Mouse (Mus musculus): ENCODE data around the gene Ccser1. TPM values are rescaled to one million over a fixed set of nuclear protein-coding genes. Genes with fewer than 3 reads are reported as not detected.

Ccser1 gene
- polyA plus RNA-seq, 1 experiment: 12.7 TPM

DNA sequence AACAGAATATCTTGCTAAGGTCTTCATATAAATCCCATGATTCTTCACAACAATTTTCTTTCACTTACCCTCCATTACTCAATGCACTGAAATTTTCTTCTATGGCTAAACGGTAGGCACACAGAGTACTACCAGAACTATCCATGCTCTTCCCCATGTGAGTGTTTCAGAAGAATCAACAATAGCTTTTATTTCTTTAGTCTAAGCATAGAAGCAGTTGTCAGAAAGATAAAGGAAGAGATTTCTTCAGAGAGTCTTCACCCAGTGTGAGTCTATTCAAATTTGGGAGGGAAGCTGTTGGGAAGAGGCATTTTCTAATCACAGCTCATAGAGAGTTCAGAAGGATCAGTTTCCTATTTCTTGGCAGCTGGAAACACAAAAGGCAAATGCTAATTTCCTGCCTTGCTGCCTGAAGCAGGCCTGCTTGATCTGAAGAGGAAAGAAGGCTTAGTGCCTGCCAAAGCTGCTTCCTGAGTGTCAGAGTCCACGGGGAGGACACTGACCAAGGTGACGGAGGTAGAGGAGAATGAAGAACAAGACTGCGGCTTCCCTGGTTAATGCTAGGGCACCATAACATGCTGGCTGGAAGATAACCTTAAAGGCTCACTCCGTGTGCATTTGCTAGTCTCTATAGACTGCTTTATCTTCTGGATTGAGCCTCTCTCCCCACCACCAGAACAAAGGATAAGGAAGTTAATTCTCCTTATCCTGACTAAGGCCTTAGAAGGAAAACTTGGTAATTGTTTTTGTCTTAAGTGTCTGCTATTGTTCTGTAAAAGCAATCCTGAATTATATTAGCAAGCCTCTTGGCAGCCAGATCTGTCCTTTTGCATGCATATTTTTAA lies 251.0 kb downstream of the Ccser1 start:
- 16% methylated on average over 5 of the region's 5 CpGs for whole genome bisulfite sequencing
- no peak for TF ChIP-seq POLR2A (IDR thresholded peaks at IDR 0.05; ENCODE audit: borderline replicate concordance, insufficient read depth, low read length)
- no peak for TF ChIP-seq CTCF (IDR thresholded peaks at IDR 0.05; ENCODE audit: borderline replicate concordance, insufficient read depth, low read depth, low read length)
- Histone ChIP-seq H3K4me1 (ENCODE audit: control insufficient read depth, insufficient read depth, low read length) (peaks cover 11% of the 10 kb centered on the region), H3K27ac (ENCODE audit: insufficient read depth, low read length) (peak overlapping the region; percentile 67; the same call in 1 of the 2 replicates), H3K4me3 (replicated peaks; ENCODE audit: insufficient read depth, low read depth, low read length) (no peak overlapping the region), H3K27me3 (ENCODE audit: control insufficient read depth, insufficient read depth, low read length) (no peaks in the 10 kb centered on the region)
- DNase-seq: peak; percentile 22 to 45

DNA sequence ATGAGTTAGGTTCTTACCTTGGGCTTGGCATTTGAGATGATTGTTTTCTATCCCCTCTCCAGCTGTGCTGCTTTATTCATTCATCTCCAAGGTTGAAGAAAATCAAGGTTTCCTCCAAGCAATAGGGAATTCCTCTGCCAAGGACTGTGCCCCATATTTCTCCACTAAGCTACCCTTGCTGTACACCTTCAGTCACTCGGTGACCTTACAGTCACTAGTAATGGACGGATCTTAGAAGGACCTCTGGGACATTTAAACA lies 251.5 kb downstream of the Ccser1 start:
- TF ChIP-seq CTCF (IDR thresholded peaks at IDR 0.05; ENCODE audit: borderline replicate concordance, insufficient read depth, low read depth, low read length): no peak
- no peak for TF ChIP-seq POLR2A (IDR thresholded peaks at IDR 0.05; ENCODE audit: borderline replicate concordance, insufficient read depth, low read length)
- no peak for DNase-seq
- Histone ChIP-seq H3K4me1 (ENCODE audit: control insufficient read depth, insufficient read depth, low read length) (peaks cover 11% of the 10 kb centered on the region), H3K27ac (ENCODE audit: insufficient read depth, low read length) (no peak overlapping the region), H3K4me3 (replicated peaks; ENCODE audit: insufficient read depth, low read depth, low read length) (no peak overlapping the region), H3K27me3 (ENCODE audit: control insufficient read depth, insufficient read depth, low read length) (no peaks in the 10 kb centered on the region)
- WGBS: 64% methylated on average over 2 of the region's 2 CpGs

DNA sequence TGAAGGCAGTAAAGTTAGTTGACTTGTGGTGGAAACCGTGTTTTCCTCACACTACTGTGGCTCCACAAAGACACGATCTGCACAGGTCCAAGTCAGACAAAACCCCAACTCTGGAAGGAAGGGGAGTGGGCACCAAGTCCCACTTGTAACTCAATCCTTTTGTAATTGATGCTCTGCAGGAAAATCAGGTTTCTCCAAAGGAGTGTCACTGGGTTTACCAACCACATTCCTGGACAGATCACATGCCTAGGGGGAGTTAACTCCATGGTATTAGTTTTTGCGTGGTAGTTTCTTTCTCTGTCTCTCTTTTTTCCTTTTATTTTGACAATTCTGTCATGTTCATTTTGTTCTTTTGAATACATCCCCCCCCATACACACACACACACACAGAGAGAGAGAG lies 252.0 kb downstream of the Ccser1 start:
- Histone ChIP-seq H3K4me1 (ENCODE audit: control insufficient read depth, insufficient read depth, low read length) (peaks cover 11% of the 10 kb centered on the region), H3K27ac (ENCODE audit: insufficient read depth, low read length) (no peak overlapping the region), H3K4me3 (replicated peaks; ENCODE audit: insufficient read depth, low read depth, low read length) (no peak overlapping the region), H3K27me3 (ENCODE audit: control insufficient read depth, insufficient read depth, low read length) (no peaks in the 10 kb centered on the region)
- TF ChIP-seq CTCF (IDR thresholded peaks at IDR 0.05; ENCODE audit: borderline replicate concordance, insufficient read depth, low read depth, low read length) (no peak), POLR2A (IDR thresholded peaks at IDR 0.05; ENCODE audit: borderline replicate concordance, insufficient read depth, low read length) (no peak)
- no peak for DNase-seq
- 61% methylated on average over 3 of the region's 3 CpGs for WGBS

- 70% methylated on average over 3 of the region's 3 CpGs for WGBS
- Histone ChIP-seq H3K27ac (ENCODE audit: insufficient read depth, low read length) (no peak overlapping the region), H3K27me3 (ENCODE audit: control insufficient read depth, insufficient read depth, low read length) (no peaks in the 10 kb centered on the region), H3K4me3 (replicated peaks; ENCODE audit: insufficient read depth, low read depth, low read length) (no peak overlapping the region), H3K4me1 (ENCODE audit: control insufficient read depth, insufficient read depth, low read length) (peaks cover 11% of the 10 kb centered on the region)
- no peak for DNase-seq
- TF ChIP-seq POLR2A (IDR thresholded peaks at IDR 0.05; ENCODE audit: borderline replicate concordance, insufficient read depth, low read length) (no peak), CTCF (IDR thresholded peaks at IDR 0.05; ENCODE audit: borderline replicate concordance, insufficient read depth, low read depth, low read length) (no peak)
These were observed 252.6 kb downstream of the Ccser1 start for GRCm38 (mm10) chr6:61432703-61433102.

GRCm38 (mm10) chr6:61438165-61438564 lies 258.0 kb downstream of the Ccser1 start:
- no peak overlapping the region for H3K4me3 ChIP-seq (replicated peaks; ENCODE audit: insufficient read depth, low read depth, low read length)
- H3K4me1 ChIP-seq (ENCODE audit: control insufficient read depth, insufficient read depth, low read length): no peaks in the 10 kb centered on the region
- TF ChIP-seq POLR2A (IDR thresholded peaks at IDR 0.05; ENCODE audit: borderline replicate concordance, insufficient read depth, low read length) (no peak), CTCF (IDR thresholded peaks at IDR 0.05; ENCODE audit: borderline replicate concordance, insufficient read depth, low read depth, low read length) (no peak)
- DNase-seq: no peak
- H3K27ac ChIP-seq (ENCODE audit: insufficient read depth, low read length): no peak overlapping the region
- H3K27me3 ChIP-seq (ENCODE audit: control insufficient read depth, insufficient read depth, low read length): no peaks in the 10 kb centered on the region

DNA sequence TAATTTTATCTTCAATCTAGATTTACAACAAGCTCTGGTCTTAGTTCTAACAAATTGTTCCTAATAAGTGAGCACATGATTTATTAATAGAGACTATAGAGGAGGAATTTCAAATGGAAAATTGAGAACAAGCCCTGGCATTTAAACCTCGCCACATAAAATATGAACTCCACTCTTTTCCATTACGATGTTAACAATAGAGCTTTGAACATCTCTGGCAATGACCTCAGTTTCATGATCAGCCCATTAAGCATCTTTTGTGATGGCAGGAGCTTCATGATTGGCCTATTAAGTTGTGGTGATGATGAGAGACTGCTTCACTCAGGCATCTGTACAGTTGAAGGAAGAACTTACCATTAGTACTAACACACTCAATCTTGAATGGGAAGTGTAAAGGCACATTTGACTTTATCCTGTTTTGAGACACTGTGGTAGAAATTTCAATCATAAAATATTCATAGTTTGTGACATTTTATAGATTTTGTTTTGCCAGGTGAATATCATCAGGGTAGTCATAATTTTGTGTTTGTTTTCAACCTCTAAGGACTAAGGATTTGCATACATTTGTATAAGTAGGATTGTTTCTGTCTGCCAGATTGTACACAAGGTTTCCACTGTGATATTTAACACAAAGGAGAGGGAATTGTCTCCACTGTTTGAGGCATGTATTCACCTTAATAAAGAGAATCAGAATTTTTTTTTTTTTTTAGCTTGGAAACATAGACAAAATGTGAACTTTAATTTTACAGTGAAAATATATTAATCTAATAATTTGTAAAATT lies 291.4 kb downstream of the Ccser1 start:
- Histone ChIP-seq H3K27ac (ENCODE audit: insufficient read depth, low read length) (no peak overlapping the region), H3K4me3 (replicated peaks; ENCODE audit: insufficient read depth, low read depth, low read length) (no peak overlapping the region), H3K27me3 (ENCODE audit: control insufficient read depth, insufficient read depth, low read length) (no peaks in the 10 kb centered on the region), H3K4me1 (ENCODE audit: control insufficient read depth, insufficient read depth, low read length) (no peaks in the 10 kb centered on the region)
- WGBS: 77% methylated on average over 2 of the region's 2 CpGs
- no peak for DNase-seq
- no peak for TF ChIP-seq CTCF (IDR thresholded peaks at IDR 0.05; ENCODE audit: borderline replicate concordance, insufficient read depth, low read depth, low read length)
- TF ChIP-seq POLR2A (IDR thresholded peaks at IDR 0.05; ENCODE audit: borderline replicate concordance, insufficient read depth, low read length): no peak

GRCm38 (mm10) chr6:61485336-61485735 lies 305.2 kb downstream of the Ccser1 start:
- 41% methylated on average over 3 of the region's 3 CpGs for WGBS
- no peak for DNase-seq
- Histone ChIP-seq H3K27ac (ENCODE audit: insufficient read depth, low read length) (no peak overlapping the region), H3K27me3 (ENCODE audit: control insufficient read depth, insufficient read depth, low read length) (no peaks in the 10 kb centered on the region), H3K4me1 (ENCODE audit: control insufficient read depth, insufficient read depth, low read length) (no peaks in the 10 kb centered on the region), H3K4me3 (replicated peaks; ENCODE audit: insufficient read depth, low read depth, low read length) (no peak overlapping the region)
- TF ChIP-seq CTCF (IDR thresholded peaks at IDR 0.05; ENCODE audit: borderline replicate concordance, insufficient read depth, low read depth, low read length): no peak
- no peak for TF ChIP-seq POLR2A (IDR thresholded peaks at IDR 0.05; ENCODE audit: borderline replicate concordance, insufficient read depth, low read length)

All from cerebellum, adult 2 months (tissue).